Mouse (Mus musculus): ENCODE measurements around the gene Phf19.

Gene Phf19

GRCm38 (mm10) chr2:34938269-34939208 lies 24.7 kb upstream of the Phf19 start:
- no peak for DNase-seq (ENCODE audit: low spot score)

GRCm38 (mm10) chr2:34937460-34937859 lies 23.6 kb upstream of the Phf19 start:
- no peak for DNase-seq (ENCODE audit: low spot score)

GRCm38 (mm10) chr2:34927320-34927719 lies 13.5 kb upstream of the Phf19 start:
- DNase-seq (ENCODE audit: low spot score) = no peak

- DNase-seq (ENCODE audit: low spot score) = no peak
Measured at GRCm38 (mm10) chr2:34922729-34923128, 8.9 kb upstream of the Phf19 start.

- no peak for DNase-seq (ENCODE audit: low spot score)
Measured at GRCm38 (mm10) chr2:34920144-34920543, 6.3 kb upstream of the Phf19 start.

GRCm38 (mm10) chr2:34915103-34915502 lies 1.3 kb upstream of the Phf19 start:
- no peak for DNase-seq (ENCODE audit: low spot score)

GRCm38 (mm10) chr2:34914823-34915082 lies 927 bp upstream of the Phf19 start:
- DNase-seq (ENCODE audit: low spot score) = no peak

- no peak for DNase-seq (ENCODE audit: low spot score)
Measured at GRCm38 (mm10) chr2:34914069-34914822, 420 bp upstream of the Phf19 start.

GRCm38 (mm10) chr2:34912613-34913012 lies 1.2 kb downstream of the Phf19 start:
- no peak for DNase-seq (ENCODE audit: low spot score)

- DNase-seq (ENCODE audit: low spot score) = no peak
Measured at GRCm38 (mm10) chr2:34911871-34912270, 2.0 kb downstream of the Phf19 start.

- DNase-seq (ENCODE audit: low spot score) = no peak
Measured at GRCm38 (mm10) chr2:34909719-34910118, 4.1 kb downstream of the Phf19 start.

GRCm38 (mm10) chr2:34906861-34907604 lies 6.8 kb downstream of the Phf19 start:
- no peak for DNase-seq (ENCODE audit: low spot score)

- DNase-seq (ENCODE audit: low spot score) = no peak
Measured at GRCm38 (mm10) chr2:34906426-34906825, 7.4 kb downstream of the Phf19 start.

GRCm38 (mm10) chr2:34904849-34905542 lies 8.8 kb downstream of the Phf19 start:
- peak; percentile 99 for DNase-seq (ENCODE audit: low spot score)

GRCm38 (mm10) chr2:34903652-34904405 lies 10.0 kb downstream of the Phf19 start:
- no peak for DNase-seq (ENCODE audit: low spot score)

- no peak for DNase-seq (ENCODE audit: low spot score)
Measured at GRCm38 (mm10) chr2:34903191-34903590, 10.6 kb downstream of the Phf19 start.

GRCm38 (mm10) chr2:34902731-34903130 lies 11.1 kb downstream of the Phf19 start:
- no peak for DNase-seq (ENCODE audit: low spot score)

- DNase-seq (ENCODE audit: low spot score) = no peak
Measured at GRCm38 (mm10) chr2:34901726-34902125, 12.1 kb downstream of the Phf19 start.

- no peak for DNase-seq (ENCODE audit: low spot score)
Measured at GRCm38 (mm10) chr2:34900412-34900811, 13.4 kb downstream of the Phf19 start.

- no peak for DNase-seq (ENCODE audit: low spot score)
Measured at GRCm38 (mm10) chr2:34899682-34900081, 14.1 kb downstream of the Phf19 start.

GRCm38 (mm10) chr2:34897820-34898219 lies 16.0 kb downstream of the Phf19 start:
- no peak for DNase-seq (ENCODE audit: low spot score)

Data from left cerebral cortex, adult 11 months (tissue).